Mouse (Mus musculus): ENCODE measurements around the gene Prkch. TPM values are rescaled to one million over a fixed set of nuclear protein-coding genes. Genes with fewer than 3 reads are reported as not detected.

Gene Prkch
- total RNA-seq, 2 experiments from 2014 or later = 7.3 to 9.1 TPM

DNA sequence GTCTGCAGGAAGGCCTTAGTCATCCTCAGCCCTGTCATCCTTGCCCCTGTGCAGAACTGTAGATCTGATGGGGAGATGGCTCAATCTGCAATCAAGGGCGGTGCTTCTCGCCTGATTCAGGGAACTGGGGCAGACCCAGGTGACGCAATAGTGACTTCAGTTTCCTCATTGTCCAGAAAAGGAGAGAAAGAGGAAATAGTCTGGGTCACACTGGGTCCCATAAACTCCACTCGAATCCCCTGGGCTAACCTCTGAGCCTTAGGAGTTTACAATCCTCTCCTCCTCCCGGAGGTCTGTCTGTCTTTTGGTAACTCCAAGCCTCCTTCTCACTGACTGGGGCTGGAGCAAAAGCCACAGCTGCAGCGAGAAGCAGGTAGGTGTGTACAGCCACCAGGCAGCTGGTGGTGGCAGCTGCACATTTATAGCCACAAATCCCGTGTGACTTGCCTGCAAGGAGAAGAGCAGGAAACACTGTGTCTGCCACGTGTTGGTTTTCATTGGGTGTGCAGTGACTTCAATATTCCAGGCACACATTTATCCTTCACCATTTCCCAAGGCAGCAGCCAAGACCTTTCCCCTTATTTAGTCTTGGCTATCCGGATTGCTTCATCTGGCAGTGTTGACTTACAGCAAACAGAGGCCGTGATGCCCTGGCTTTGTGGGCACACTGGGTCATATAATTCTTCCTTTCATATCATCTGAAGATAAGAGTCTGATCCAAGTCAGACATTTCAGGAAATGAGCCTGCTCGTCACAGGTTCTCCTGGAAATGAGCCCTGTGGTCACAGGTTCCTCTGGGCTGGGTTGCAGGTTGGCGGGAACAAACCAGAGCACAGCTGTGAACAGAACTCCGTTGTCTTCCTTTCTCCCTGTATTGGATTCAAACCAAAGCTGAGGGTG lies 195.0 kb downstream of the Prkch start:
- intact Hi-C loops (cut with DNase I) = no loop called here
- DNase-seq = no peak

DNA sequence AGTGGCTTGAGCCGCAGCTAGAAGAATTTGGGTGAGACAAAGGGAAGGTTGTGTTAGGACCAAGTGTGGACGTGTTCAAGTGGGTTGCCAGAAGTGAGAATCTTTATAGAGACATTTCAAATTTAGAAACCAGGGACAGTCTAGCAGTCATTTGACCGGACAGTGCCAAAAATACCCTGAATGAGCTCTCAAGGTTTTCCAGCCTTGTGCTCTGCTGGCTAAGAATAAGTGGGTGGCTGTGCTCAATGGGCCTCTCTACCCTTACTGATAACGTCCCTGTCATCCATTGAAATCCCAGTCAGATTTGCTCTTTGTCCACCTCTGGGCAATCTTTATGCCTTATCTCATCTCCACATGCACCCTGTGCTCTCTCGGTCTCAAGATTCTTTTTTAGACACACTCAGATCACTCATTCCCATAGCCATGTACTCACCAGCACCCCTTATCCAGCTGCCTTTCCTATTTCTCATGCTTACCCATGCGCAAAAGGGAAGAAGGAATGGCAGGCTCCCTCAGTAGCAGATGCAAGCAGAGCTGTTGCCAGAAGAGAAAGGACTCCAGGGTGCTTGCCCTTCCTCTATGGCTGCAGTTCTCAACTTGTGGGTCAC lies 196.9 kb downstream of the Prkch start:
- intact Hi-C loops (cut with DNase I) = no loop called here
- no peak for DNase-seq

- intact Hi-C loops (cut with DNase I) = no loop called here
These were observed 202.3 kb downstream of the Prkch start for GRCm38 (mm10) chr12:73786909-73787308.

DNA sequence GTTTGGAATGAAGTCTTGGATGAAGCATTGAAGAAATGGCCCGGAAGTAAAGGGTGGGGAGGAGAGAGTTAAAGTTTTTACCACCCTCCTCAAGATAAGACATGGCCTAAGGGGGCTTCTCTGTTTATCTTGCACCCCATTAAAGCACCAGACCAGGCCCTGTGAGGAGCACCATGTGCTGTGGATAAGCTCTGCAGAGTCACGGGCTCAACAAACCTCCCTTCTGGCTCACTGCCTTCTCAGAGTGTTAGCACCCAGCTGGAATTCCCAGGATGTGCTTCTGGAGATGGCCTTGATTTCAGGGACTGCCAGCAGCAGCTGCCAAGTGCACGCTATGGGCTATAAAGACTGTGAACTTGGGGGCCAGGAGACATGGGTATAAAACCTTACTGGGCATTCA lies 204.3 kb downstream of the Prkch start:
- DNase-seq = peak; percentile 26
- intact Hi-C loops (cut with DNase I) = no loop called here

More at GRCm38 (mm10) chr12:73786909-73787308, 202.3 kb downstream of the Prkch start:
- DNase-seq = peak; percentile 88

DNA sequence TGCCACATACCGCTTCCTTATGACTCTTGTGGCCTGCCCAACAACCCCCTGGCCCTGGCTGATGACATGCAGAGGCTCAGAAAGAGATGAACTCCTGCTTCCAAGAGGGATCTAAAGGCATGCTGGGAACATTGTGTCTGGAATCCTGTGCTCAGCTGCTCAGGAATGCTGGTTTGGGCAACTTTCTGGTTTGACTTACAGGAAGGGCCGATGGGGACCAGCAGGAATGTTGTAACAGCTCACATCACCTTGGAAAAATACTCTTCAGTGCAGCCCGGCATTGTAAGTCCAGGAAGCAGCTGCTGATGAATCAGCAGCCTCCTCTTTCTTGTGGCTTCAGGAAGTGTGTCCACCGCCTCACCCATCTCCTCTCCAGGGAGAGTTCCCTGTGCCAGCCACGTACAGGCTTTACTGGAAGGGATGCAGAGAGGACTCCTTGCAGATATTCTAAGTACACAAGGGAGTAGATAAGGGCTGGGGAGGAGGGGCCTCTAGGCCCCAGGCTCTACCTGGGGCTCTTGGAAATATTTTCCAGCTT lies 206.0 kb downstream of the Prkch start:
- intact Hi-C loops (cut with DNase I) = no loop called here
- no peak for DNase-seq

GRCm38 (mm10) chr12:73793216-73793615 lies 208.6 kb downstream of the Prkch start:
- intact Hi-C loops (cut with DNase I) = no loop called here
- DNase-seq = no peak

GRCm38 (mm10) chr12:73793744-73794143 lies 209.1 kb downstream of the Prkch start:
- intact Hi-C loops (cut with DNase I) = no loop called here
- DNase-seq = no peak

- DNase-seq = peak; percentile 88
- intact Hi-C loops (cut with DNase I) = no loop called here
These were observed 209.7 kb downstream of the Prkch start for GRCm38 (mm10) chr12:73794151-73794883.

DNA sequence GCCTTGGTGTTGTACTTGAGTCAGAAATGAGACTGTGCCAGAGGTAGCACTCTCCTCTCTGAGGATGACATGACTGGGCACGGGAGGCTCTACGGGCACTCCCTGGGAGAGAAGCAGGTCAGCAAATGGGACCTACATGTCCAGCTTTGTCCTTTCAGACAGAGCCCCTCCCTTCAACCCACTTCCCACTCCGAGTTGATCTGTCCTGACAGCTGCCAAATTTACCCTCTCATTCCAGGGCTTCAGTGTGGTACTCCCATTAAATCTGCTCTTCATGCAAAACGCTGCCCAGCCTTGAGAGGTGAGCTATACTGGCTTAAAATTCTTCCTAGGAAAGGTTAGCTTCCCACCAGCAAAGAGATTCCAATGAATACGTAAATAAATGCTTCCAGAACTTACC lies 215.1 kb downstream of the Prkch start:
- intact Hi-C loops (cut with DNase I) = no loop called here
- no peak for DNase-seq

DNA sequence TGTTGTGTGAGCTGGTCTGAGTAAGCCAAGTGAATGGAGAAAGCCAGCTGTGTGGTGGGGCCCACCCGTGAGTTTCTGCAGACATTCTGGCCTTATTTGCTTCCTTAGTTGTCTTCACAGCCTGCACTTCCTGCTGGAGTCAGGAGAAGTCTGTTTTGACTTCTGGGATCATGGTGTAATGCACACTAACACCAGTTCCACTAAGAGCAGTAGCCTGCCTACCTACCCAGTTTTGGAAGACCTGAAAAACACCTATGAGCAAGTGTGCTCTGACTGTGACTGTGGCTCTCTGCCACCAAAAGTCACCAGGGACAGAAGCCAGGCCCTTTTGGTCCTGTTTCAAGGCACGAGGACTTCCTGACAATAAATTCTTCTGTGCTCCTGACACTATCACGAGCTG lies 216.3 kb downstream of the Prkch start:
- intact Hi-C loops (cut with DNase I) = no loop called here
- DNase-seq = no peak

- DNase-seq = no peak
- intact Hi-C loops (cut with DNase I) = no loop called here
These were observed 217.2 kb downstream of the Prkch start for GRCm38 (mm10) chr12:73801845-73802244.

DNA sequence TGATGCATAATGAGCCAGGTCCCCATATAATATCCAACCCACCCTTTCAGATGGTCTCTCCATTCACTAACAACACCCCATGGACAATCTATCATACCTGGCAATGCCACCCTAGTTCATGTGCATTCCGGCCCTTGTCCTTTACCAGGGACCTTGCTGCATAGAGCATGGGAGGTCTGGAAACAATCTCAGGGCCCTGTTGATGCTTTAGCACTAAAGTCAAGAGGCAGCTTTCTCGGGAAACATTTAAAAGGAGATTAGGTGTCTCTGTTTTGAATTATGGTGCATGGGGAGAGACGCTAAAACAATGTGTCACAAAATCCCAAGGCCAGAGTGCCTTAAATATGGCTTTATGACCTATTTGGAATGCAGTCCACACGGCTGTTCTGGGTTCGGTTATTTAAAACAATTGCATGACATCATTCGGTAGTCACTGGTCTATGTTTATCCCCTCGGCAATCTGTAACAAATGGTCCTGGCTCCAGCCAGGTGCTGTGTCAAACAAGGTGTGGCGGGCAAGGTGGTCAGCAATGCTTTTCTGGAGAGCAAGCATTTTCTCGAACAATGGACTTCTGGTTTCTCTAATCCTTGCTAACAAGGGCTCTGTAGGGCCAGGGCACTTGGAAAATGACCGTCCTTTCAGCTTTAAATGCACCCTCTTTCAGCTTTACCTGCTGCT lies 217.9 kb downstream of the Prkch start:
- DNase-seq = no peak
- intact Hi-C loops (cut with DNase I) = no loop called here

GRCm38 (mm10) chr12:73803946-73804345 lies 219.3 kb downstream of the Prkch start:
- DNase-seq = no peak
- intact Hi-C loops (cut with DNase I) = no loop called here

DNA sequence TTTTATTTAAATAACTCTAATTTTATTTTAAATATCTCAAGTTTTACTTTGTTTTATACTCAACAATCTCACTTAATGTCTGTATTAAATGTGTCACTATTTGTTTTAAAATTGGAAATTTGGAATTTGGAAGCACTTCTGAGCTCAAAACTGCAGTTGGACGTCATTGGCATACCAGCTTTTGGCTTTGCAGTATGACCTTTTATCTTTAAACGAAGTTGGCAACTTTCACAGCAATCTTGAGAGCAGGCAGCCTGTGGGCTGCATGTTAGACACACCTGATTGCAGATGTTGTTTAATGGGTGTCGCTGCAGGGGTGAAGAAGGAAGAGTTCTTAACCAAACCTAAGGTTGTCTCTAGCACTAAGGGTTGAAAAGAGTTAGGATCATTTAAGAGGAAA lies 220.9 kb downstream of the Prkch start:
- DNase-seq = no peak
- intact Hi-C loops (cut with DNase I) = no loop called here

DNA sequence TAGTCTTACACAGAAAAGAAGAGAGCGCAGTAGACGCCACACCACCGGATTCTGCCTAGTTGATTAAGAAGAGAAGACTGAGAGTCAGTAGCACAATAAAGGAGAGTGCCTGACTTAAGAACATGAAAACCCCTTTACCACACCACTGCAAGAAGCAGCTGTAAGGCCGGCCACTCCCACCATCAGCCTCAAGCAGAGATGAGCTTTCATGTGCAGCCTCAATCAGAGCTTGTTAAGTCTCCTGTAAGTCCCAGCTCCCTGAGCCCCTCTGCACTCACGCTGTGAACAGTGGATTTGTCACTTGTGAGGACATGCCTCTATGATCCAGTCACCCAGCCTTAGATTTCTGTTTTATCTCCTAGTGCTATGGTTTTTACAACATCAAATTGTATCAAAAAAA lies 221.4 kb downstream of the Prkch start:
- DNase-seq = no peak
- intact Hi-C loops (cut with DNase I) = no loop called here

- no peak for DNase-seq
- intact Hi-C loops (cut with DNase I) = no loop called here
These were observed 222.6 kb downstream of the Prkch start for GRCm38 (mm10) chr12:73807228-73807627.

GRCm38 (mm10) chr12:73810041-73810795 lies 225.6 kb downstream of the Prkch start:
- intact Hi-C loops (cut with DNase I) = no loop called here
- DNase-seq = peak; percentile 68

- no peak for DNase-seq
- intact Hi-C loops (cut with DNase I) = no loop called here
These were observed 226.3 kb downstream of the Prkch start for GRCm38 (mm10) chr12:73810903-73811302.

- no peak for DNase-seq
- intact Hi-C loops (cut with DNase I) = no loop called here
These were observed 227.6 kb downstream of the Prkch start for GRCm38 (mm10) chr12:73812198-73812597.
